Mouse (Mus musculus) cortical plate, adult 2 months (tissue): ENCODE data around the gene Akap6.

ENCODE experiments used
- CTCF ChIP-seq: fragments of 200-500 bp; IDR thresholded peaks from 2 replicates; pipeline ENCODE4 v1.5.1; 2011; ENCODE audit warnings: mild to moderate bottlenecking, control low read depth, low read length; ENCODE audit not compliant: insufficient read depth; ENCODE audit errors: extremely low read depth
- POLR2A ChIP-seq: fragments of 200-500 bp; IDR thresholded peaks from 2 replicates; pipeline ENCODE4 v1.6.1; 2011; ENCODE audit warnings: mild to moderate bottlenecking, low read length, control low read depth; ENCODE audit not compliant: insufficient read depth; ENCODE audit errors: extremely low read depth

DNA sequence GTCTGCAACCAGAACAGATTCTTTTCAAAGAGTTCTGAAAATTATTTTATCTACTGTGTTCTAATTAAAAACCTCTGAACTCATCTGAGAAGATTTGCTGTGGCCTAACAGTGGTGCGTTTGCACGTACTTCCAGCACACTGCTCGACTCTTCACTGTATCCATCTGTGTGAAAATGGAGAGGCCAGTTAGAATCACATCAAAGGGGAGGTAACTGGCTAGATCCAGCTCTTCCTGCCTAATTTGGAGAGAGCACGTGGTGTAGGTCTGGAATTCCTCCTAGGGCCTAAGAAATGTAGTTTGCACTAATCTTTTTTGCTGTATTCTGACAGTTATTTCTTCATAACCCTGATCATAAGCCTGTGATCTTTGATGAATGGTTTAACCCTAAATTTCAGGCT is 446.3 kb downstream of the Akap6 start:
- TF ChIP-seq POLR2A: no peak
- TF ChIP-seq CTCF: no peak
